Mouse (Mus musculus) bone marrow, adult 2 months (tissue): Measurements from ENCODE around the gene Arf6. TPM values are rescaled to one million over a fixed set of nuclear protein-coding genes. Genes with fewer than 3 reads are reported as not detected.

Source experiments
- H3K27ac ChIP-seq: fragments of 200-500 bp; 2 replicates; pipeline ENCODE4 v1.5.1; 2012; ENCODE audit warnings: low read depth, mild to moderate bottlenecking, control low read depth, inconsistent platforms, low read length; ENCODE audit not compliant: control insufficient read depth, poor library complexity, insufficient read depth
- H3K4me1 ChIP-seq: fragments of 200-500 bp; 2 replicates; pipeline ENCODE4 v1.6.1; 2011; ENCODE audit warnings: low read length; ENCODE audit not compliant: control insufficient read depth, insufficient read depth
- H3K4me3 ChIP-seq: fragments of 200-500 bp; replicated peaks from 2 replicates; pipeline ENCODE3; 2011; ENCODE audit warnings: mild to moderate bottlenecking, low read depth, low read length, control low read depth; ENCODE audit not compliant: control insufficient read depth
- CTCF ChIP-seq: fragments of 200-500 bp; IDR thresholded peaks from 2 replicates; pipeline ENCODE4 v1.5.1; 2011; ENCODE audit warnings: low read length, control low read depth; ENCODE audit not compliant: control insufficient read depth, insufficient read depth
- POLR2A ChIP-seq: fragments of 200-500 bp; IDR thresholded peaks from 2 replicates; pipeline ENCODE4 v1.6.1; 2011; ENCODE audit warnings: low read depth, mild to moderate bottlenecking, control low read depth, low read length, borderline replicate concordance; ENCODE audit not compliant: control insufficient read depth
- WGBS: fragments of 180-500 bp; shearing (Covaris S2); methylation state at CpG from one replicate; pipeline ENCODE4 v1.1.7; 2018; 5-methylcytosine and 5-hydroxymethylcytosine counted together
- polyA plus RNA-seq: library from polyadenylated mRNA; stranded (reverse); fragments of >200 nt; gene quantifications from 2 replicates; pipeline ENCODE4 v1.2.4, GENCODE M21; 2011; ENCODE audit warnings: low replicate concordance; ENCODE audit not compliant: missing spikeins, insufficient read depth, insufficient read length

The Arf6 gene
- polyA plus RNA-seq, 1 experiment, result 48.1 TPM

DNA sequence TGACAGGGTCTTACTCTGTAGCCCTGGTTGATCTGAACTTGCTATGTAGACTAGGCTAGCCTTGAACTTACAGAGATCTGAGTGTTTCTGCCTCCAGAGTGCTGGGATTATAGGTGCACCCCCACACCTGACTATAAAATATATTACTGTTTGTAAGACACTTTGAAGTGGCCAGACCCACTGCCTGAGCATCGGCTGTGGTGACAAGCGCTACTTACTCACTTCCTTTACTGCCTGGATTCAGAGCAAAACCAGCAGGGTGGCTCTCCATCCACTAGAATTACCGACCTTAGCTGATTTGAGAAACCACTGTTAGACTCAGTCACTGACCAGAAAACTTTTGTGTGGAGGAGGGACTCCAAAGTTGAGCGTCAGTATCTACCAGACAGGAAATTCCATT lies 40.0 kb downstream of the Arf6 start:
- H3K27ac ChIP-seq, result no peak overlapping the region
- 18% methylated on average over 4 of the region's 4 CpGs for WGBS
- TF ChIP-seq CTCF (no peak), POLR2A (no peak)

DNA sequence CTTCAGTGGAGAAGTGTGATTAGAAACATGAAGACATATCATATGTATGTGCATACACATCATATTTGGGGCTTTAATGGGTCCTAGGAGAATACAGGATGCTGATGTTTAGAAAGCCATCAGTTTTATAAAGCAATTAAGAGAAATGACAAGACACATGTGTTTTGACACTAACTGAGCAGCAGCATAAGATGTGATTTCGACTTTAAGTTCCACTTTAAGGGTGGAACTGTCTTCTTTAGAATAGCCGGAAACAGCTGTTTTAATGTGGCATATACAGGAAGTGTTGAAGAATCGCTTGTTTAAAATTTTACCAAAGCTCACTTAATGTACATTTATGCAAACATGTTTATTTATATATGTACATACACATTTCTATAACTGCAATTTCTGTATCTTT lies 41.4 kb downstream of the Arf6 start:
- no peak for TF ChIP-seq CTCF
- TF ChIP-seq POLR2A, result no peak
- Histone ChIP-seq H3K27ac (no peak overlapping the region), H3K4me1 (peaks cover 3% of the 10 kb centered on the region; the same call in 1 of the 2 replicates), H3K4me3 (no peak overlapping the region)
- 6% methylated on average over 3 of the region's 3 CpGs for WGBS

More for the DNA sequence above, 40.0 kb downstream of the Arf6 start:
- peaks cover 2% of the 10 kb centered on the region; the same call in 1 of the 2 replicates for H3K4me1 ChIP-seq
- H3K4me3 ChIP-seq, result no peak overlapping the region

GRCm38 (mm10) chr12:69414826-69415572 lies 43.0 kb downstream of the Arf6 start:
- TF ChIP-seq POLR2A, result no peak
- no peak for TF ChIP-seq CTCF
- 70% methylated on average over 4 of the region's 4 CpGs for WGBS
- Histone ChIP-seq H3K4me1 (peaks cover 3% of the 10 kb centered on the region; the same call in 1 of the 2 replicates), H3K27ac (no peak overlapping the region), H3K4me3 (no peak overlapping the region)

DNA sequence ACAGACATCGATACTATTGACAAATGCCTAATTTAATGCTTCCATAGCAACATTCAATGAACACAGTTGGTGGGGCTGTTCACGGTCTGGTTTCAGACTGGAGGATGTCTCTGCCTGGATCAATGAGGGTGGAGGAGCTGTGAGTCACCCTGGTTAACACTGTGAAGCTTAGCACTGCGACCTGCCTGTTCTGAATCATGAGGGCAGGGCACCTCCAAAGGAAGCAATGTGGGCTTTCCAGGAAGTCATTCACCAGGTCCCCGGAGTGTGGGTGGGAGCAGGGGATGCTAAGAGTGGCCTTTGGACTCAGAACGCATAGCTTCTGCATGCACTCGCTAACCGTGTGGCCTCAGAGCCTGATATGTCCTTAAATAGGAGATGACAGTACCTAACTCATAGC lies 44.8 kb downstream of the Arf6 start:
- Histone ChIP-seq H3K4me1 (peaks cover 3% of the 10 kb centered on the region; the same call in 1 of the 2 replicates), H3K4me3 (no peak overlapping the region), H3K27ac (no peak overlapping the region)
- TF ChIP-seq POLR2A, result no peak
- WGBS, result 34% methylated on average over 7 of the region's 7 CpGs

DNA sequence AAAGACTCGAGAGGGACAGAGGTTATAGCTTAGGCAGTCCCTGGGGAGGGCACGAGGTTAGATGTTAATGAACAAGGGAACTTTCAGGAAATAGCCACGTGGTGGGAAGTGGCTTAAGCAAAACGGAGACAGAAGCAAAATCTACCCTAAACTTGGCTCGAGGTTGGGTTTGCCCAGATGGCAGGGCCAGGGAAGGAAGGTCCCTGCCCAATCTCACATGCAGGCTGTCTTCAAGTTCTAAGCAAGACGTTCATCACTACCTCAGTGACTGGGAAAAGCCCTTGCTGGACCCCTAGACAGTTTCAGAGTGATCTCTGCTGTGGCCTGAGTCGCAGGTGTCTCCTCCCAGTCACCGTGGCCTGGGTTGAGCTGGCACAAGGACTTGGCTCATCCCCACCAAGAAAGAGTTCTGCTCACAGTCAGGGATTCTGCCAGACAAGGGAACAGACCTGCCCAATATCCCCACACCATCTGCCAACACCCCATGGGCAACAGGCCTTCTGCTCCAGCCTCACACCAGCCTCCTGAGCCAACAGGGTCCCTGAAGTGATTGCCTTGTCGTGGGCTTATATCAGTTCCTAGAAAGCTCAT lies 45.8 kb downstream of the Arf6 start:
- Histone ChIP-seq H3K27ac (no peak overlapping the region), H3K4me1 (peaks cover 4% of the 10 kb centered on the region; the same call in 1 of the 2 replicates), H3K4me3 (no peak overlapping the region)
- TF ChIP-seq POLR2A (no peak), CTCF (no peak)
- WGBS, result 17% methylated on average over 9 of the region's 9 CpGs

DNA sequence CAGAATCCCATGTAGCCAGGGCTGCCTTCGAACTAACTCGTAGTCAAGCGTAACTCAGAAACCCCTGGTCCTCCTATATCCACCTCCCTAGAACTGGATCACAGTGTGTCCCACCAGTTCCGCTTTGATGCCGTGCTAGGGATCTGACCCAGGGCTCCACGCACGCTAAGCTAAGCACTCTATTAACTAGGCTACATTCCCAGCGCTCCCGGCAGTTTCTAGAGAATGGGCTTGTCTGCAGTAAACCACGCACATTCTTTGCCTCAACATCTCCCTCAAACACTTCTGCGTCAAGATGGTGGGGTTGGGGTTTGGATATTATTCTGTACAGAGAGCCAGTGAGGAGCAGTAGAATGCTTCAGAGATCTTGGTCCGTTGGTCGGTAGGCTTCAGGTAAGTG lies 46.7 kb downstream of the Arf6 start:
- 89% methylated on average over 13 of the region's 13 CpGs for WGBS
- Histone ChIP-seq H3K4me1 (peaks cover 3% of the 10 kb centered on the region; the same call in 1 of the 2 replicates), H3K4me3 (no peak overlapping the region), H3K27ac (no peak overlapping the region)
- TF ChIP-seq POLR2A, result no peak
- TF ChIP-seq CTCF, result no peak

DNA sequence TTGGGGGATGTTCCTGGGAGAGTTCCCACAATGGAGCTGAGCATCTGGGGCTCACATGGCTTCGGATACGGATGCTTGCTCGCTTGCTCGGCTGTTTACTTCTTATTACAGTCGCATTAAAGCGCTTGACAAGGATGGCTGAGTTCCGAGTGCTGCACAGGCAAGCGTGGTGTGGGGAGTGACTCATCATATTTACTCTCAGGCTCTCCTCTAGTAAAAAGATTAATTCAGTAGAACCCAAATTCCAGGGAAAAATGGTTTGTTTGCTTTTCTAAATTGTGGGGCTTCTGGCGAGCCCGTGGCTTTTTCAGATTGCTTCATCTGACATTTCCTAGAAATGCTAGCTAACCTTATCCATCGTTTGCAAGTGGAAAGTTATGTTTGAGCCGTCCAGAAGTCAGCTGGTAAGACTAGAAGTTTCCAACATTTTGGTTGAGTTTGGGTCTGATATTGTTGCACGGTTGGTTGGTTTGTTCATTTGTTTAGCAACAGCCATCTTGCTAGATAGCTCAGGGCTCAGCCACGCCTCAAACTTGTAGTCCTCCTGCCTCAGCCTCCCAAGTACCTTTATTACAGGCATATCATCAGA lies 47.2 kb downstream of the Arf6 start:
- no peak overlapping the region for H3K27ac ChIP-seq
- H3K4me1 ChIP-seq, result peaks cover 3% of the 10 kb centered on the region; the same call in 1 of the 2 replicates
- TF ChIP-seq POLR2A, result no peak
- TF ChIP-seq CTCF, result no peak
- no peak overlapping the region for H3K4me3 ChIP-seq
- WGBS, result 20% methylated on average over 14 of the region's 14 CpGs

DNA sequence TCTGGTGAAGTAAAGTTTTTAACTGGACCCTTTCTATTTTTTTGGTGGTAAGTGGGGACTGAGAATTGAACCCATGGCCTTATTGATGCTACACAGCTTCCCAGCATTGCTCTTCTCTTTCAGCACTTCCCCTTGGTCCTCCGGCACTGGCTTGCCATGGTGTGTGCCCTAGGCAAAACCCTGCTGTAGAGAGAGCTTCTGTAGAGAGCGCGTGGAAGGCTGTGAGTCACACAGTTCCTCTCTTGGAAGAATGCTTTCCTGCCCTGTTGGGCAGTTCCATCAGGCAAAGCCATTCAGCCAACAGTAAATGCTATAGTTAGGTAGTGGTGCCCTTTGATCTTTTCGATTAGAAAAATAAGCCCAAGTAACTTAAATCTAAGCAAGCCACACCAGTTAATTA lies 47.7 kb downstream of the Arf6 start:
- Histone ChIP-seq H3K4me3 (no peak overlapping the region), H3K27ac (no peak overlapping the region), H3K4me1 (peaks cover 3% of the 10 kb centered on the region; the same call in 1 of the 2 replicates)
- TF ChIP-seq POLR2A, result no peak
- no peak for TF ChIP-seq CTCF
- WGBS, result 62% methylated on average over 4 of the region's 4 CpGs

GRCm38 (mm10) chr12:69420716-69421115 lies 48.8 kb downstream of the Arf6 start:
- H3K4me1 ChIP-seq, result peaks cover 3% of the 10 kb centered on the region; the same call in 1 of the 2 replicates
- TF ChIP-seq CTCF, result no peak
- no peak for TF ChIP-seq POLR2A
- no peak overlapping the region for H3K27ac ChIP-seq

More at GRCm38 (mm10) chr12:69420716-69421115, 48.8 kb downstream of the Arf6 start:
- H3K4me3 ChIP-seq, result no peak overlapping the region
- 10% methylated on average over 3 of the region's 3 CpGs for WGBS
